Mouse (Mus musculus) heart, embryonic 13.5 days (tissue): ENCODE data around the gene Mroh3. TPM values are rescaled to one million over a fixed set of nuclear protein-coding genes. Genes with fewer than 3 reads are reported as not detected.

Source experiments
- ATAC-seq: fragments of 200-750 bp; cut with Nextera tagmentation; 2 replicates; pipeline ENCODE4 v1.8.0; 2017; ENCODE audit warnings: moderate TSS enrichment; ENCODE audit not compliant: insufficient number of reproducible peaks, low FRiP score, low TSS enrichment; ENCODE audit errors: extremely low read depth
- H3K27ac ChIP-seq: fragments of 300-500 bp; sonication (generic); replicated peaks from 2 replicates; pipeline ENCODE4 v1.5.1; 2015; ENCODE audit warnings: moderate library complexity, mild to moderate bottlenecking, inconsistent platforms
- H3K27me3 ChIP-seq: fragments of 300-500 bp; sonication (generic); replicated peaks from 2 replicates; pipeline ENCODE4 v1.6.1; 2015; ENCODE audit warnings: mild to moderate bottlenecking, inconsistent platforms
- H3K36me3 ChIP-seq: fragments of 300-500 bp; sonication (generic); 2 replicates; pipeline ENCODE4 v1.6.1; 2015; ENCODE audit warnings: mild to moderate bottlenecking, inconsistent platforms
- H3K4me1 ChIP-seq: fragments of 300-500 bp; sonication (generic); 2 replicates; pipeline ENCODE4 v1.6.1; 2015; ENCODE audit warnings: inconsistent platforms
- H3K4me2 ChIP-seq: fragments of 300-500 bp; sonication (generic); 2 replicates; pipeline ENCODE4 v1.6.1; 2015; ENCODE audit warnings: inconsistent platforms, mild to moderate bottlenecking, moderate library complexity
- H3K4me3 ChIP-seq: fragments of 300-500 bp; sonication (generic); 2 replicates; pipeline ENCODE4 v1.5.1; 2015; ENCODE audit warnings: moderate library complexity, mild to moderate bottlenecking, inconsistent platforms
- H3K9ac ChIP-seq: fragments of 300-500 bp; sonication (generic); 2 replicates; pipeline ENCODE4 v1.6.1; 2015; ENCODE audit warnings: inconsistent platforms, mild to moderate bottlenecking, moderate library complexity
- H3K9me3 ChIP-seq: fragments of 300-500 bp; sonication (generic); 2 replicates; pipeline ENCODE4 v1.6.1; 2016; ENCODE audit warnings: inconsistent platforms
- WGBS: fragments of 180-500 bp; shearing (Covaris S2); methylation state at CpG from one replicate; pipeline ENCODE4 v1.1.7; 2015; ENCODE audit warnings: mixed read lengths; 5-methylcytosine and 5-hydroxymethylcytosine counted together
- polyA plus RNA-seq: library from polyadenylated mRNA; unstranded; fragments of >200 nt; fragmentation: Nextera tagmentation; extraction: Ambion mirVana; gene quantifications from 2 replicates; pipeline ENCODE4 v1.2.1, GENCODE M21; 2015

Mroh3 gene
- not detected in 2 replicates for polyA plus RNA-seq

DNA sequence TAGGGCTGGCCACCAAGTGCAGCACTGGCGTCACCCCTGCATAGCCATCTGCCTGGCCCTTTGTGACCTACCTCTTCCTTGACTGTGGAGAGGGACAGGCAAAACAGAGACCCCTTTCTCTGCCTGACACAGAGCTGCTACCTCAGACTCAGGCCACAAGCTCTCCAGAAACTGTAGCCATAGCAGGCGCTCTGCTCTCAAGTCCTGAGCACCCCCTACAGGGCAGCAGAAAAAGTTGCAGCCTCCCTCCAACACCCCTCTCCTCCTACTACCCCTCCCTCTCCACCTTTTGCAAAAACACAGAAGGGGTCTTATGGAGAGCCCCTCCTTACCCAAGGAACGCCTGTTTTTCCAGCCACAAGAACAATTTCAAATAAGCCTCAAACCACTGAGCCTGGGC is at the start of gene Mroh3:
TSS of gene Mroh3 (minus strand) at position 26 of the 400 bp plus-strand sequence.
- H3K9me3 ChIP-seq, result no peaks in the 10 kb centered on the region
- no peak within 1 kb of the TSS for H3K27ac ChIP-seq
- H3K4me1 ChIP-seq, result no peaks in the 10 kb centered on the region
- H3K4me3 ChIP-seq, result no peak within 1 kb of the TSS
- no peak for ATAC-seq
- WGBS, result 20% methylated on average over 3 of the region's 3 CpGs
- no peak within 1 kb of the TSS for H3K4me2 ChIP-seq
- no peak within 1 kb of the TSS for H3K9ac ChIP-seq
- no peaks in the 10 kb centered on the region for H3K36me3 ChIP-seq
- H3K27me3 ChIP-seq, result no peaks in the 10 kb centered on the region

DNA sequence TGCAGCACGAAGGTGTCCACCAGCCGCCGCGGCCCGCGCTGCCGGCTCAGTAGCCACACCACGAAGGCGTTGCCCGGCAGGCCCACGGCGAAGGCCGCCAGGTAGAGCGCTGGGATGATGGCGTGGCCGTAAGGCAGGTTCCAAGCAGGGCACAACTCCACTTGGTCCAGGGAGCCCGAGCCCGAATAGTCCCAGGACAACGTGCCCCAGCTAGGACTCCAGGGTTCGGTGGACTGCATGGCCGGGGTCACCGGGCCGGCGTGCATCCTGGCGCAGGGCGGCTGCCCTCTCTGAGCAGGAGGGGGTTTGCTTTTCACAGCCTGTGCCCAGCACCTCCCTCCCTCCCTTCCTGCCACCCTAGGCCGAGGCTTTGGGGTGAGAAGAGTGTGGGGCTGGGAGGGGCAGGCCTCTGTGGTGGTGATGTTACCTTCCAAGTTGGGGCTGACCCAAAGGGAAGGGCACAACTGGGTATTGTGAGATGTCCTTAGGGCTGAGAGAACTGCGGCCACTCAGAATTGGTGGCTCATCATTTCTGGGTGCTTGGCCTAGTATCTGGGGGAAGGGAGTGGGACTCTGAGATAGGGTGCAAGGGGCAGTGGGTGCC is 48.1 kb upstream of the Mroh3 start, which contains the start of gene Gpr25:
TSS of gene Gpr25 (minus strand) at position 239 of the 604 bp plus-strand sequence.
- Histone ChIP-seq H3K27ac (no peak within 1 kb of the TSS), H3K36me3 (no peaks in the 10 kb centered on the region), H3K27me3 (peaks cover 90% of the 10 kb centered on the region), H3K9me3 (no peaks in the 10 kb centered on the region), H3K9ac (peak within 1 kb of the TSS; percentile 76), H3K4me2 (peak within 1 kb of the TSS; percentile 96), H3K4me1 (peaks cover 20% of the 10 kb centered on the region), H3K4me3 (peak within 1 kb of the TSS; percentile 64)
- 8% methylated on average over 28 of the region's 28 CpGs for WGBS
- no peak for ATAC-seq

DNA sequence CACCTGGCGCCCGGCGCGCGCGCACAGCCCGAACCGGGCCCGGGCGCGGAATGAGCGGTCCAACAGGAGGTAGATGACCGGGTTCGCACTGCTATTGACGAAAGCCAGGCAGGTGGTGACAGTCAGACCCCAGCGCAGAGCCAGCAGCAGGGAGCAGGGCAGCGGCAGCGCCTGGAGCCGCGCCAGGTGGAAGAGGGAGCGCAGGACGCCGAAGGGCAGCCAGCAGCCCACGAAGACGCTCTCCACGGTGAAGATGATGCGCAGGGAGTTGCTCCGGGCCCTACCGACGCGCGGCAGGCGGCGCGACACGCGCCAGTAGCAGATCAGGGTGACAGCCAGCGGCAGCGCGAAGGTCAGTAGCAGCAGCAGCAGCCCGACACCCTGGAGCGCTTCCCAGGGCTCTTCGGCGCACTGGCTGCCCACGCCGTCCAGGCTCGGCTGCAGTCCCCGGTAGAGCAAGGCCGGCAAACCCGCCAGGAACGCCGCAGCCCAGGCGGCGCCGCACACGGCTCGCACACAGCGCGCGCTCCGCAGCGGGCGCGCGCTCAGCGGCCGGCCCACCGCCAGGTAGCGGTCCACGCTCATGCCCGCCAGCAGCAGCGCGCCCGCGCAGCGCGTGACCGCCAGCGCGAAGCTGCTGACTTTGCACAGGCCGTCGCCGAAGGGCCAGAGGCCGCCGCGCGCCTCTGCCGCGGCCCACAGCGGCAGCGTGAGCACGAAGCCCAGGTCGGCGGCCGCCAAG is 47.4 kb upstream of the Mroh3 start:
- under 1% methylated on average over 95 of the region's 95 CpGs for WGBS
- ATAC-seq, result peak; percentile 39; the same call in 1 of the 2 replicates
- Histone ChIP-seq H3K4me2 (peak overlapping the region; percentile 96), H3K27me3 (peaks cover 94% of the 10 kb centered on the region), H3K27ac (no peak overlapping the region), H3K4me3 (peak overlapping the region; percentile 64), H3K36me3 (no peaks in the 10 kb centered on the region), H3K4me1 (peaks cover 26% of the 10 kb centered on the region), H3K9ac (peak overlapping the region; percentile 76), H3K9me3 (no peaks in the 10 kb centered on the region)

DNA sequence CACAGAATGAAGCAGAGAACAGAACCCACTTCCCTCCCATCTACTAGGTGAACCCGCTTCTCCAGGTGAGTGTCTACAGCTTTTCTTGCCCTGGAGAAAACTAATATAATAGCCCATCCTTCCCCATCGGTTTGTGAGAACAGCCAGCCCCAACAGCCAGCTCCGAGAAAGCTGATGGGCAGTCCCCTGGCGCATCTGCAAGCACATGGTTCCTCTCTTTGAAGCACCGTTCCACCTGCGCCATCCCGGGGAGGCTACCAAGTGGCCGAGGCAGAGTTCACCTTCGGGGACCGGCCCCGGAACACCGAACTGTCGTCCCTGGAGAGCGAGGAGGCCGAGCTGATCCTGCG is 46.9 kb upstream of the Mroh3 start:
- H3K9ac ChIP-seq, result peak overlapping the region; percentile 76

DNA sequence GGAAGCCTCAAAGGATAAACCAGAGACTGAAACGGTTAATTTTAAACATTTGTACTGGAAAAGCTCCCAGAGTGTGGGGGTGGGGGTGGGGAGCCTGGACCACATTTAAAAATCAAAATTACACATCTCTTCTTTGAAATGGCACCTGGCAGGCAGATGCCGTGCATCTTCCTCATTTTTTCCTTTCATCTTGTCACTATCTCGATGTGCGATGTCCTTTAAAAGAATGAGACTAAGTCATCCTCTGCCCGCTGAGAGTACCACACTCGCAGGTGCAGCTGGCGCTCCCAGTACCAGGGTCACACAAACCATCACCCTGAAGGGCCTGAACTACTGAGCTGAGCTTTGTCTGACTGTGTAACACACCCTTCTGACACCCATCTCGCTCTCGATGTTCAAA is 45.9 kb upstream of the Mroh3 start:
- ATAC-seq, result no peak
- WGBS, result 67% methylated on average over 9 of the region's 9 CpGs
- H3K27me3 ChIP-seq, result peaks cover 84% of the 10 kb centered on the region

More for the DNA sequence above, 46.9 kb upstream of the Mroh3 start:
- Histone ChIP-seq H3K27ac (no peak overlapping the region), H3K27me3 (peaks cover 90% of the 10 kb centered on the region), H3K4me3 (peak overlapping the region; percentile 64), H3K4me2 (peak overlapping the region; percentile 96), H3K4me1 (peaks cover 27% of the 10 kb centered on the region), H3K9me3 (no peaks in the 10 kb centered on the region), H3K36me3 (no peaks in the 10 kb centered on the region)
- WGBS, result 6% methylated on average over 16 of the region's 16 CpGs
- no peak for ATAC-seq

DNA sequence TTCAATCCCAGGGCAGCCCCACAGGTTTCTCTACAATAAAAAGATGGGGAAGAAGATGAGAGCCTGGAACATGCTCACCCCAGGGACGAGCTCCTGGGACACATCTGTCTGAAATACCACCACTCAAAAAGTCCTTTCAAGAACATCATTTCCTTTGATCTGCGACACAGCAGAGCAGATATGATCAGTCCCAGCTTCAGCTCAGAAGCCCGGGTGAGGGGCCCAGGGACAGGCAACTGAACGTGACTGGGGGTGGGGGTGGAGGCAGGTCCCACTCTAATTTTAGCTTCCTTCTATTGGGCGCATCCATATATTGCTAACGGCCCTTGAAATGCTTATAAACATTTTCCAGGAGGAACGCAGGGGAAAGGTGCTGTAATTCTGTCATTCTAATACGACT is 43.0 kb upstream of the Mroh3 start:
- H3K4me3 ChIP-seq, result no peak overlapping the region
- no peak overlapping the region for H3K27ac ChIP-seq
- WGBS, result 27% methylated on average over 8 of the region's 8 CpGs
- no peak overlapping the region for H3K9ac ChIP-seq
- H3K27me3 ChIP-seq, result peaks cover 55% of the 10 kb centered on the region
- H3K9me3 ChIP-seq, result no peaks in the 10 kb centered on the region
- H3K36me3 ChIP-seq, result no peaks in the 10 kb centered on the region
- 0 out of 2 replicates have a peak overlapping the region, but pooled peaks have one; percentile 7 for H3K4me2 ChIP-seq
- ATAC-seq, result no peak
- H3K4me1 ChIP-seq, result peaks cover 24% of the 10 kb centered on the region

More for the DNA sequence above, 45.9 kb upstream of the Mroh3 start:
- H3K9me3 ChIP-seq, result no peaks in the 10 kb centered on the region
- H3K27ac ChIP-seq, result no peak overlapping the region
- H3K36me3 ChIP-seq, result no peaks in the 10 kb centered on the region
- peaks cover 27% of the 10 kb centered on the region for H3K4me1 ChIP-seq
- no peak overlapping the region for H3K4me2 ChIP-seq
- H3K4me3 ChIP-seq, result no peak overlapping the region
- no peak overlapping the region for H3K9ac ChIP-seq

DNA sequence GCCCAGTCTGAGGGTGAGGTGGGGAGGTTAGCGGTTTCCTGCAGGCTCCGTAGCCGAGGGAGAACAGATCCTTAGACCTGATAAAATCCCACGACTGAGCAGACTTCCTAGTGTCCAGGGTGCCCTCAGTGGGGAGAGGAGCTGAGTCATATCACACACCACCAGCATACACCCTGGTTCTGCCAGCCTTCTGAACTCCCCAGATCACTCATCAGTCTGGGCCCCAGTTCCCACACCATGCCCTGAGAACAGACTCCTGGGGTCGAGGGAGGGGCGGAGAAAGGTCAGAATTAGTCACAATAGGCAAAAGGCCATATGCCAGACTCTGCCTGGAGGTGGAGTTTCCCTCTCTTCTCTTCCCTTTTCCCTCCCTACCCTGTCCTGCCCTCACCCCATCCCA is 42.5 kb upstream of the Mroh3 start:
- Histone ChIP-seq H3K9me3 (no peaks in the 10 kb centered on the region), H3K36me3 (no peaks in the 10 kb centered on the region), H3K4me2 (no peak overlapping the region), H3K27me3 (peaks cover 50% of the 10 kb centered on the region), H3K4me3 (no peak overlapping the region), H3K27ac (no peak overlapping the region), H3K4me1 (peaks cover 21% of the 10 kb centered on the region), H3K9ac (no peak overlapping the region)
- 32% methylated on average over 6 of the region's 6 CpGs for WGBS
- ATAC-seq, result no peak

DNA sequence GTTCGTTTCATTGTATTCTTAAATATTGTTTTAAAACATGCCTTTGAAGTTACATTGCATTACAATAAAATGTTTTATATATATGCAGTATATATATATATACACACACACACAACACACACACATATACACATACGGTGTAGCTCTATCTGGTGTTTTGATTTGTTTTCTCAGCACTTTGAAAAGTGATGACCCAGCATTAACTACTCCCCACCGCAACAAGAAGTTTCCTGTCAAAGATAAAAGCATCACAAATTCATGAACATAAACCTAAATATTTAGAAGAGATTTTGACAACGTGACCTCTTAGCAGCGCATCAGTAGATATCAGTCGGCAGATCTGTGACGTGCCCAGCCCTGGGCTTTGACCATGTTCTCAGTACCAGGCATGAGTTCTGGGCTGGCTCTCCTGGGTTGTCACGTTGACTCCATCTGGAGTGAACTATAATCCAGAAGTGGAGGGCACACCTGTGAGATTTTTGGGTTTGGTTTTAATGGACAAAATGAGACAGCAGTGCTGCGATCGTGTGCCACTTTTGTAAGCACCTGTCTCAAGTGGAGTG is 42.0 kb upstream of the Mroh3 start:
- Histone ChIP-seq H3K36me3 (no peaks in the 10 kb centered on the region), H3K4me2 (no peak overlapping the region), H3K4me3 (no peak overlapping the region), H3K9me3 (no peaks in the 10 kb centered on the region), H3K9ac (no peak overlapping the region), H3K27me3 (peaks cover 45% of the 10 kb centered on the region), H3K27ac (no peak overlapping the region), H3K4me1 (peaks cover 15% of the 10 kb centered on the region)
- WGBS, result 81% methylated on average over 10 of the region's 10 CpGs
- ATAC-seq, result no peak

DNA sequence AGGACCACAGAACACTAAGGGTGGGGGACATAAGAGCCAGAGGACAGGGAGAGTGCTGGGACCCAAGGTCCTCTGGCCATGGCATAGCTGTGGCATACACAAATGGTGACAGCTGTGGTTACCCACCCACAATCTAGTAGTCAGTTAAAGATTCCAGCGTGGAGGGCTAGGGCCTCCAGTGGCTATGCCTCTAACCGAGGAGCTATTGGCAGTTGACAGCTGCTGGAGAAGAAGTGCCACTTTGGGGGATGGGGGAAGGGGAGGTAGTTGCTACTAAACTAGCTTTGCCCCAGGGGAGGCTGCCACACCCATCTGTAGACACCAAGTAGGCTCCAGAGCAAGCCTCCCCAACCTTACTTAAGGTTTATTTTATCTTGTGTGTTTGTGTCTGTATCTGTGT is 40.8 kb upstream of the Mroh3 start:
- no peaks in the 10 kb centered on the region for H3K9me3 ChIP-seq
- H3K4me3 ChIP-seq, result no peak overlapping the region
- no peak overlapping the region for H3K27ac ChIP-seq
- no peak overlapping the region for H3K9ac ChIP-seq
- no peak overlapping the region for H3K4me2 ChIP-seq
- peaks cover 11% of the 10 kb centered on the region for H3K4me1 ChIP-seq
- peaks cover 33% of the 10 kb centered on the region for H3K27me3 ChIP-seq
- WGBS, result 12% methylated on average over 2 of the region's 2 CpGs
- no peaks in the 10 kb centered on the region for H3K36me3 ChIP-seq
- no peak for ATAC-seq

DNA sequence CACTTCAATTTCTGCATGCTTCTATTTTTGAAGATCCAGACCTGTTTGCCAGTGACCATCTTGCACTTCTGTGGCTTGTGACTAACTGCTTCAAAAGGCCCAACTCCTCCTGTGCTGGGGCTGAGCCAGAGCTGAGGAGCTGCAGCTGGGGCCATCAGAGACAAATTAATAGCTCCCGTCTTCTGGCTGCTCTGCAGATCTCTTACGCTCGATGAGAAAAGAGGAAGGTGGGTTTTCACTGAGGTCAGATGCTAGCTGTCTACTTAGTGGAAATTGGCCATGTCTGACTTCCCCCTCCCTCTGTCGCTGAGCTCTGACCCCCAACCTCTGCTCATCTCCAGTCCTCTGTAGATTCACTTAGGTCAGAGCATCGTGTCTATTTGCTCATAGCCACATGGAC is 37.0 kb upstream of the Mroh3 start:
- WGBS, result 69% methylated on average over 5 of the region's 5 CpGs
- H3K4me3 ChIP-seq, result no peak overlapping the region
- no peaks in the 10 kb centered on the region for H3K4me1 ChIP-seq
- H3K4me2 ChIP-seq, result no peak overlapping the region
- no peaks in the 10 kb centered on the region for H3K27me3 ChIP-seq
- H3K9me3 ChIP-seq, result no peaks in the 10 kb centered on the region
- H3K36me3 ChIP-seq, result no peaks in the 10 kb centered on the region
- no peak overlapping the region for H3K27ac ChIP-seq
- no peak for ATAC-seq
- no peak overlapping the region for H3K9ac ChIP-seq

DNA sequence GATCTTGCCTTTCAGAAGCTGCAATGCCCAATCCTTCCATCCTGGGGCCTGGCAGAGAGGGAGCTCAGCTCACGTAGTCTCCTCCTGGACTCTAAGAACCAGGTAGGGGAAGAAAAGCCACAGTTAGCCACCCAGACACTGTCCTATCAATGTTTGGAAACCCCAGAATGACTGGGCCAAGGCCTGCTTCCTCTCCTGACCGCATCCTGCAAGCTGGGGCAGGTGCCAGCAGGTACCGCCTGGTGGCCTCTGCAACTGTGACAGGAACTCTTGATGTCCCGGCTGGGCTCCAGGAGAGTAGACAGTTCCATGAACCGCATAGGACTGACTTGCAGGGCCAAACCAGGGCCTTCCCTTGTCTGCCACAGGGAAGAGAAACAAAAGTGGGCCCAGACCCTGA is 34.8 kb upstream of the Mroh3 start:
- no peak overlapping the region for H3K27ac ChIP-seq
- H3K9ac ChIP-seq, result no peak overlapping the region
- no peaks in the 10 kb centered on the region for H3K4me1 ChIP-seq
- H3K4me3 ChIP-seq, result no peak overlapping the region
- no peaks in the 10 kb centered on the region for H3K9me3 ChIP-seq
- H3K27me3 ChIP-seq, result no peaks in the 10 kb centered on the region
- no peak overlapping the region for H3K4me2 ChIP-seq
- no peak for ATAC-seq
- no peaks in the 10 kb centered on the region for H3K36me3 ChIP-seq
- WGBS, result 74% methylated on average over 5 of the region's 5 CpGs
